Mouse (Mus musculus) liver, adult 2 months (tissue): ENCODE results near the gene Sox8.

Experiments
- CTCF ChIP-seq: fragments of 200-500 bp; IDR thresholded peaks from 2 replicates; pipeline ENCODE4 v1.5.1; 2011; ENCODE audit warnings: low read depth, low read length, control low read depth
- POLR2A ChIP-seq: fragments of 200-500 bp; IDR thresholded peaks from 2 replicates; pipeline ENCODE4 v1.6.1; 2011; ENCODE audit warnings: low read length, control low read depth; ENCODE audit not compliant: insufficient read depth; ENCODE audit errors: extremely low read depth

GRCm38 (mm10) chr17:25522080-25522479 lies 48.4 kb downstream of the Sox8 start:
- no peak for TF ChIP-seq CTCF
- no peak for TF ChIP-seq POLR2A
